Mouse (Mus musculus) testis, adult 2 months (tissue): ENCODE measurements around the gene Impg2. TPM values are rescaled to one million over a fixed set of nuclear protein-coding genes. Genes with fewer than 3 reads are reported as not detected.

ENCODE experiments used
- H3K27ac ChIP-seq: fragments of 200-500 bp; 2 replicates; pipeline ENCODE4 v1.5.1; 2012; ENCODE audit warnings: low read depth, low read length; ENCODE audit not compliant: control insufficient read depth, insufficient read depth
- H3K27me3 ChIP-seq: fragments of 200-500 bp; 2 replicates; pipeline ENCODE4 v1.6.1; 2012; ENCODE audit warnings: mild to moderate bottlenecking, low read length, moderate library complexity; ENCODE audit not compliant: control insufficient read depth, insufficient read depth
- H3K36me3 ChIP-seq: fragments of 200-500 bp; 2 replicates; pipeline ENCODE4 v1.6.1; 2012; ENCODE audit warnings: mild to moderate bottlenecking, low read length; ENCODE audit not compliant: control insufficient read depth, insufficient read depth
- H3K4me1 ChIP-seq: fragments of 200-500 bp; 2 replicates; pipeline ENCODE4 v1.6.1; 2012; ENCODE audit warnings: low read length; ENCODE audit not compliant: control insufficient read depth, insufficient read depth
- H3K4me3 ChIP-seq: fragments of 200-500 bp; 2 replicates; pipeline ENCODE4 v1.5.1; 2012; ENCODE audit warnings: low read depth, mild to moderate bottlenecking, low read length, moderate library complexity, mixed read lengths; ENCODE audit not compliant: control insufficient read depth
- CTCF ChIP-seq: fragments of 200-500 bp; IDR thresholded peaks from 2 replicates; pipeline ENCODE4 v1.5.1; 2012; ENCODE audit warnings: low read depth, mild to moderate bottlenecking, inconsistent platforms, low read length, moderate library complexity; ENCODE audit not compliant: control insufficient read depth, insufficient read depth, insufficient replicate concordance
- POLR2A ChIP-seq: fragments of 200-500 bp; IDR thresholded peaks from 2 replicates; pipeline ENCODE4 v1.6.1; 2012; ENCODE audit warnings: low read depth, mild to moderate bottlenecking, inconsistent platforms, low read length, moderate library complexity; ENCODE audit not compliant: control insufficient read depth
- polyA plus RNA-seq: library from polyadenylated mRNA; depleted of rRNA; stranded (reverse); fragments of >200 nt; gene quantifications from 2 replicates; pipeline ENCODE4 v1.2.3, GENCODE M21; 2012; rRNA removed

The Impg2 gene
- polyA plus RNA-seq, 1 experiment: 8.4 TPM

DNA sequence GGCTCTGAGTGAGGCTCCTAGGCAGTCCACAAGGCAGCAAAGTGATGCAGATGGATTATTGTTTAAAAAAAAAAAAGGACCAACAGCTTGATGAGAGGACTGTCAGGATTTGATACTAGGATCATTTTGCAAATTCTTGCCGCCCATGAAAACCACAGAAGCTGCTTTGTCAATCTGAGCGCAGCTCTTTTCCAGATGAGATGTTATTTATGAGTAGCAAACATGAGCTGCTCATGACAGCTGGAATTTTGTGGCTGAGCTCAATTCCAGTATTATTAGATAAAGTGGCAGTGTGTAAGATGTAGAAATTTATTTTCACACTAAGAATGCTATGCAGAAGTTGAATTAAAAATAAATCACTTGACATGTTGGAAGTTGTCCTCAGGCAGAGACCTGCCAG is 94.7 kb downstream of the Impg2 start:
- Histone ChIP-seq H3K27me3 (no peaks in the 10 kb centered on the region), H3K36me3 (no peaks in the 10 kb centered on the region), H3K4me1 (no peaks in the 10 kb centered on the region), H3K4me3 (no peak overlapping the region), H3K27ac (no peak overlapping the region)
- no peak for TF ChIP-seq CTCF
- TF ChIP-seq POLR2A: no peak

DNA sequence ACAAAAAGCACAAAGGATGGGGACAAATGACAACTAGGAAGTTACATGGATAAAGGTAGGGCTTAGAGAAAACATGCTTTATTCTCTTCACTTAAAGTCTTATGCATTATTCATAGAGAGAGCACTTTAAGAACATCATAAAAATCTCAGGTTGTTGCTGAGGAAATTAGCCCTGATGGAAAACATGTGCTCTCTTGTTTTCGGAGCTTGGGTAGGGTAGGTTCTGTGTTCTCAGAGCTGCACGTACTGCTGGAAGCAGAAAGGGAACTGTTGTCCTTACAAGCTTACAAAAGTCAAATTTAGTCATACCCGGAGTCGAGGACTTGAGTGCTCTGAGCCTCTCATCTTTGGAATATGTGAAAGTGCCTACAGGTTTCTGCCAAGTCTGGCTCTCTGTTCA is 98.9 kb downstream of the Impg2 start:
- H3K27me3 ChIP-seq: no peaks in the 10 kb centered on the region
- TF ChIP-seq CTCF (no peak), POLR2A (no peak)
- no peaks in the 10 kb centered on the region for H3K4me1 ChIP-seq
- no peaks in the 10 kb centered on the region for H3K36me3 ChIP-seq
- H3K27ac ChIP-seq: no peak overlapping the region
- H3K4me3 ChIP-seq: no peak overlapping the region

DNA sequence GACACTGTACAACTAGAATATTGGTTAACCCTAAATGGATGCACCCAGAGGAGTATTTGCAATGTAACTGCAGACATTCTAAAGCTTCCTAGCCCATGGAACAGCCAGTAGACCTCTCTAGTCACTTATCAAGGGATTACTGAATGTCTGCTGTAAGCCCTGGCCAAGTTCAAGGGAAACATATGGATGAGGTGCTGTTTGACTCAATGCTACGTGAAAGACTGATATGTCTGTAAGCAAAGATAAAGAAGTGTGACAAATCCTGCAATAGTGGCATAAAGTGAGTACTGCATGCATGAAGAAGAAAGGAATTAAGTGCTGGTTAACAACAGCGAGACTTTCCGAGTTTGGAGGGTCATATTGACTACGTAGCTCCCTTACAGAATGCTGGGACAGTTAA is 100.1 kb downstream of the Impg2 start:
- H3K4me1 ChIP-seq: no peaks in the 10 kb centered on the region
- H3K4me3 ChIP-seq: no peak overlapping the region
- no peak overlapping the region for H3K27ac ChIP-seq
- H3K36me3 ChIP-seq: no peaks in the 10 kb centered on the region
- no peaks in the 10 kb centered on the region for H3K27me3 ChIP-seq
- TF ChIP-seq POLR2A (no peak), CTCF (no peak)

DNA sequence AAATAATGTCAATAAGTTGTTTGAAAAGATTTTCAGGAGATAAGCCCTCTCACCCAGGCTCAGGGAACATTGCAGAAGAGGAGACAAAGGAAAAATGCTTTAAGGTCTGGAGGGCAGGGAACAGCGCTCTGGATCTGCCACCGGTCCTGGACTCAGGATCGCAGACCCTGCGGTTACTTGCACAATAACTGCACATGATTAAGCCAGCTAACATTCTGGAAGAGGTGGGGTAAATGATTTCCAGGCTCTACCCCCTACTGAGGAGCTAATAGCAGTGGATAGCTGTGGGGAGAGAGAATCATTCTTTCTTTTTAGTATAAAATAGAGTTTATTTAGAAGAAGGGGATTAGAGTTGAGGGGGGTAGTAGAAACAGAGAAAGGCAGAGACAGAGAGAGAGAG is 103.5 kb downstream of the Impg2 start:
- no peak overlapping the region for H3K27ac ChIP-seq
- no peaks in the 10 kb centered on the region for H3K27me3 ChIP-seq
- H3K4me3 ChIP-seq: no peak overlapping the region
- no peaks in the 10 kb centered on the region for H3K36me3 ChIP-seq
- TF ChIP-seq POLR2A: no peak
- TF ChIP-seq CTCF: no peak
- H3K4me1 ChIP-seq: no peaks in the 10 kb centered on the region

DNA sequence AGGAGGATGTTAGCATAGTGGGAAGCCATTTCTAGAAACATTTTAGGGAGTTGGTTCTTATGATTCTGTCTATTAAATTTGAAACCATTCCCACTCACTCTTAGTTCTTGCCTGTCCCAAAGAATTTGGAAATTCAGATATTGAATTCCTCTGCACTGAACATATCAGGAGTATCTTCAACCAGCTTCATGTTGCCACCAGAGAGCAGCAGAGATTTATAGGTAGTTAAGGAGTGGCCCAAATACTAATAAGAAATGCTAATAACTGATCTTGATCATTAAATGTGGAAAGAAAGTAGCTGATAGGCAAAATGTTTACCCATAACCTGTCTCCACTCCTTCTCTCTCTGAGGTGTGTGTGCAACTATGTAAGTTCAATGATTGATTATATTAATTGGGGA is 107.2 kb downstream of the Impg2 start:
- H3K4me3 ChIP-seq: no peak overlapping the region
- TF ChIP-seq CTCF (no peak), POLR2A (no peak)
- no peak overlapping the region for H3K27ac ChIP-seq
- no peaks in the 10 kb centered on the region for H3K4me1 ChIP-seq
- no peaks in the 10 kb centered on the region for H3K36me3 ChIP-seq
- no peaks in the 10 kb centered on the region for H3K27me3 ChIP-seq

Other genes with a start within 250 kb of the Impg2 start
- gene Rpl24, start 238.0 kb upstream of the Impg2 start, polyA plus RNA-seq: 200 and 210 TPM in 2 replicates
- gene Zbtb11, start 230.4 kb upstream of the Impg2 start, polyA plus RNA-seq: 5.1 and 5.5 TPM in 2 replicates
- 14.9 and 17.3 TPM in 2 replicates for gene Pcnp, start 174.6 kb upstream of the Impg2 start, polyA plus RNA-seq
- gene Trmt10c, start 166.5 kb upstream of the Impg2 start, polyA plus RNA-seq: 1.3 and 1.9 TPM in 2 replicates
- 2.4 and 2.7 TPM in 2 replicates for gene Senp7, start 156.0 kb upstream of the Impg2 start, polyA plus RNA-seq